Mouse (Mus musculus) kidney, adult 8-10 months (tissue): ENCODE data around the gene Itga3.
"Not testable (repeated sequence)": the region's sequence is repeated elsewhere in the genome, so short reads cannot be mapped to it uniquely, and the experiment has no call there.

Experiments used
- DNase-seq, 2 experiments: peaks; one replicate each; pipeline ENCODE4 v3.0.0; 2022

Itga3 gene

GRCm38 (mm10) chr11:95027850-95028470, 48.6 kb downstream of the Itga3 start:
- DNase-seq, result no peak

GRCm38 (mm10) chr11:95026849-95027248, 49.8 kb downstream of the Itga3 start:
- DNase-seq, result no peak

GRCm38 (mm10) chr11:95026090-95026542, 50.5 kb downstream of the Itga3 start:
- no peak for DNase-seq

GRCm38 (mm10) chr11:95025227-95026012, 51.2 kb downstream of the Itga3 start:
- no peak for DNase-seq

GRCm38 (mm10) chr11:95024439-95025184, 52.0 kb downstream of the Itga3 start:
- DNase-seq, result peak; percentile 68 to 71

GRCm38 (mm10) chr11:95023481-95023880, 53.1 kb downstream of the Itga3 start:
- no peak for DNase-seq

GRCm38 (mm10) chr11:95022237-95022992, 54.2 kb downstream of the Itga3 start:
- no peak for DNase-seq

GRCm38 (mm10) chr11:95015484-95015883, 61.1 kb downstream of the Itga3 start:
- no peak for DNase-seq

GRCm38 (mm10) chr11:95012487-95012886, 64.1 kb downstream of the Itga3 start:
- no peak for DNase-seq

GRCm38 (mm10) chr11:95012075-95012474, 64.5 kb downstream of the Itga3 start:
- DNase-seq, result no peak

GRCm38 (mm10) chr11:95011416-95011815, 65.2 kb downstream of the Itga3 start:
- DNase-seq, result no peak

- not testable (repeated sequence) for DNase-seq
Measured at GRCm38 (mm10) chr11:95010841-95011403, 65.7 kb downstream of the Itga3 start.

GRCm38 (mm10) chr11:95010141-95010739, 66.4 kb downstream of the Itga3 start:
- DNase-seq, result no peak

GRCm38 (mm10) chr11:95009629-95010014, 67.0 kb downstream of the Itga3 start, which contains the start of gene Samd14:
Gene Samd14 (plus strand): TSS chr11:95009879.
- DNase-seq, result peak in 1 of 2 experiments; percentile 36

- DNase-seq, result no peak
Measured at GRCm38 (mm10) chr11:95008661-95009628, 67.7 kb downstream of the Itga3 start.

GRCm38 (mm10) chr11:95007418-95007817, 69.2 kb downstream of the Itga3 start:
- no peak for DNase-seq

- DNase-seq, result peak; percentile 74 to 79
Measured at GRCm38 (mm10) chr11:95006525-95007219, 69.9 kb downstream of the Itga3 start.

- no peak for DNase-seq
Measured at GRCm38 (mm10) chr11:95006038-95006437, 70.6 kb downstream of the Itga3 start.

GRCm38 (mm10) chr11:95004937-95005198, 71.7 kb downstream of the Itga3 start:
- DNase-seq, result no peak
